Mouse (Mus musculus) ES-E14 (cell line): ENCODE measurements around the gene Bicdl2.

Experiments
- CHD2 ChIP-seq: IDR thresholded peaks from 2 replicates; pipeline ENCODE4 v1.6.1; 2014; ENCODE audit warnings: mild to moderate bottlenecking, low read depth, low read length, inconsistent platforms
- ZC3H11A ChIP-seq: IDR thresholded peaks from 2 replicates; pipeline ENCODE4 v1.6.1; 2012; ENCODE audit warnings: low read depth, mild to moderate bottlenecking, inconsistent platforms, low read length, borderline replicate concordance
- ZNF384 ChIP-seq: IDR thresholded peaks from 2 replicates; pipeline ENCODE4 v1.6.1; 2012; ENCODE audit warnings: low read depth, low read length, inconsistent platforms

GRCm38 (mm10) chr17:23660876-23661200, 532 bp downstream of the Bicdl2 start:
- TF ChIP-seq CHD2 (no peak), ZC3H11A (no peak), ZNF384 (no peak)
